Mouse (Mus musculus): ENCODE measurements around the gene Sh2d3c. TPM values are rescaled to one million over a fixed set of nuclear protein-coding genes. Genes with fewer than 3 reads are reported as not detected.

Gene Sh2d3c
- total RNA-seq, 1 experiment: 1.8 TPM

GRCm38 (mm10) chr2:32704021-32704421, 16.8 kb upstream of the Sh2d3c start, which contains the start of gene Fpgs:
TSS of gene Fpgs (minus strand) at chr2:32704145.
- Histone ChIP-seq H3K4me3 (ENCODE audit: insufficient read depth in 1 of 2, low read depth in 1 of 2, low read length in 2 of 2, poor library complexity in 1 of 2, severe bottlenecking in 1 of 2) (no peak within 1 kb of the TSS), H3K36me3 (ENCODE audit: control insufficient read depth, insufficient read depth, low read length, poor library complexity, severe bottlenecking) (peaks cover 47% of the 10 kb centered on the region), H3K9ac (ENCODE audit: insufficient read depth, low read depth, low read length, poor library complexity, severe bottlenecking) (no peak within 1 kb of the TSS; the same call in 1 of the 2 replicates), H3K4me1 (ENCODE audit: control insufficient read depth in 2 of 2, insufficient read depth in 2 of 2, low read length in 2 of 2, poor library complexity in 1 of 2) (peaks cover 4 to 21% of the 10 kb centered on the region in 2 experiments; a peak in 2 of 4 replicates), H3K27ac (ENCODE audit: insufficient read depth, low read depth, low read length, poor library complexity, severe bottlenecking) (peak within 1 kb of the TSS; percentile 37), H3K9me3 (ENCODE audit: control insufficient read depth, insufficient read depth, low read depth, low read length) (no peaks in the 10 kb centered on the region)
- DNase-seq (ENCODE audit: low read depth, low spot score): no peak
- in situ Hi-C loops (cut with MboI; ENCODE audit: low sequenced_read_pairs in 2 of 2, unreplicated experiment in 2 of 2): no loop called here
- no peak for TF ChIP-seq CHD2 (IDR thresholded peaks at IDR 0.05; ENCODE audit: low read depth, low read length)
- no peak for TF ChIP-seq HCFC1 (IDR thresholded peaks at IDR 0.05; ENCODE audit: borderline replicate concordance, insufficient read depth, low read length)
- TF ChIP-seq MAFK (IDR thresholded peaks at IDR 0.05; ENCODE audit: insufficient read depth, low read depth, low read length): no peak
- TF ChIP-seq ZNF384 (IDR thresholded peaks at IDR 0.05; ENCODE audit: low read depth, low read length): no peak
- TF ChIP-seq ZC3H11A (IDR thresholded peaks at IDR 0.05; ENCODE audit: borderline replicate concordance, low read depth, low read length): no peak

- no peak for TF ChIP-seq ZC3H11A (IDR thresholded peaks at IDR 0.05; ENCODE audit: borderline replicate concordance, low read depth, low read length)
- TF ChIP-seq CHD2 (IDR thresholded peaks at IDR 0.05; ENCODE audit: low read depth, low read length): no peak
- no peak for TF ChIP-seq HCFC1 (IDR thresholded peaks at IDR 0.05; ENCODE audit: borderline replicate concordance, insufficient read depth, low read length)
- TF ChIP-seq MAFK (IDR thresholded peaks at IDR 0.05; ENCODE audit: insufficient read depth, low read depth, low read length): no peak
- TF ChIP-seq ZNF384 (IDR thresholded peaks at IDR 0.05; ENCODE audit: low read depth, low read length): no peak
- in situ Hi-C loops (cut with MboI; ENCODE audit: low sequenced_read_pairs in 2 of 2, unreplicated experiment in 2 of 2): no loop called here
- H3K4me1 ChIP-seq (ENCODE audit: control insufficient read depth in 2 of 2, insufficient read depth in 2 of 2, low read length in 2 of 2, poor library complexity in 1 of 2): peaks cover 4 to 23% of the 10 kb centered on the region in 2 experiments; a peak in 2 of 4 replicates
- H3K27ac ChIP-seq (ENCODE audit: insufficient read depth, low read depth, low read length, poor library complexity, severe bottlenecking): no peak overlapping the region
- H3K9ac ChIP-seq (ENCODE audit: insufficient read depth, low read depth, low read length, poor library complexity, severe bottlenecking): no peak overlapping the region
- DNase-seq (ENCODE audit: low read depth, low spot score): no peak
- H3K9me3 ChIP-seq (ENCODE audit: control insufficient read depth, insufficient read depth, low read depth, low read length): no peaks in the 10 kb centered on the region
- peaks cover 57% of the 10 kb centered on the region for H3K36me3 ChIP-seq (ENCODE audit: control insufficient read depth, insufficient read depth, low read length, poor library complexity, severe bottlenecking)
- no peak overlapping the region for H3K4me3 ChIP-seq (ENCODE audit: insufficient read depth in 1 of 2, low read depth in 1 of 2, low read length in 2 of 2, poor library complexity in 1 of 2, severe bottlenecking in 1 of 2)
Observed at GRCm38 (mm10) chr2:32705018-32705417, 15.8 kb upstream of the Sh2d3c start.

GRCm38 (mm10) chr2:32706971-32707370, 13.9 kb upstream of the Sh2d3c start:
- no peak for TF ChIP-seq ZNF384 (IDR thresholded peaks at IDR 0.05; ENCODE audit: low read depth, low read length)
- no peak for TF ChIP-seq MAFK (IDR thresholded peaks at IDR 0.05; ENCODE audit: insufficient read depth, low read depth, low read length)
- TF ChIP-seq HCFC1 (IDR thresholded peaks at IDR 0.05; ENCODE audit: borderline replicate concordance, insufficient read depth, low read length): no peak
- no peak for TF ChIP-seq CHD2 (IDR thresholded peaks at IDR 0.05; ENCODE audit: low read depth, low read length)
- TF ChIP-seq ZC3H11A (IDR thresholded peaks at IDR 0.05; ENCODE audit: borderline replicate concordance, low read depth, low read length): no peak
- in situ Hi-C loops (cut with MboI; ENCODE audit: low sequenced_read_pairs in 2 of 2, unreplicated experiment in 2 of 2): no loop called here
- no peak for DNase-seq (ENCODE audit: low read depth, low spot score)

GRCm38 (mm10) chr2:32708643-32709042, 12.2 kb upstream of the Sh2d3c start:
- TF ChIP-seq ZC3H11A (IDR thresholded peaks at IDR 0.05; ENCODE audit: borderline replicate concordance, low read depth, low read length): no peak
- peak; percentile 77 for TF ChIP-seq ZNF384 (IDR thresholded peaks at IDR 0.05; ENCODE audit: low read depth, low read length)
- TF ChIP-seq CHD2 (IDR thresholded peaks at IDR 0.05; ENCODE audit: low read depth, low read length): no peak
- TF ChIP-seq HCFC1 (IDR thresholded peaks at IDR 0.05; ENCODE audit: borderline replicate concordance, insufficient read depth, low read length): 0 out of 2 replicates have a peak, but pooled peaks have one; percentile 54
- H3K4me1 ChIP-seq (ENCODE audit: control insufficient read depth in 2 of 2, insufficient read depth in 2 of 2, low read length in 2 of 2, poor library complexity in 1 of 2): peaks cover 6 to 11% of the 10 kb centered on the region in 2 experiments
- H3K9ac ChIP-seq (ENCODE audit: insufficient read depth, low read depth, low read length, poor library complexity, severe bottlenecking): no peak overlapping the region
- DNase-seq (ENCODE audit: low read depth, low spot score): peak; percentile 79
- H3K9me3 ChIP-seq (ENCODE audit: control insufficient read depth, insufficient read depth, low read depth, low read length): no peaks in the 10 kb centered on the region
- H3K36me3 ChIP-seq (ENCODE audit: control insufficient read depth, insufficient read depth, low read length, poor library complexity, severe bottlenecking): peaks cover 62% of the 10 kb centered on the region
- in situ Hi-C loops (cut with MboI; ENCODE audit: low sequenced_read_pairs in 2 of 2, unreplicated experiment in 2 of 2): no loop called here
- H3K4me3 ChIP-seq (ENCODE audit: insufficient read depth in 1 of 2, low read depth in 1 of 2, low read length in 2 of 2, poor library complexity in 1 of 2, severe bottlenecking in 1 of 2): no peak overlapping the region
- H3K27ac ChIP-seq (ENCODE audit: insufficient read depth, low read depth, low read length, poor library complexity, severe bottlenecking): no peak overlapping the region

More at GRCm38 (mm10) chr2:32706971-32707370, 13.9 kb upstream of the Sh2d3c start:
- peaks cover 66% of the 10 kb centered on the region for H3K36me3 ChIP-seq (ENCODE audit: control insufficient read depth, insufficient read depth, low read length, poor library complexity, severe bottlenecking)
- no peaks in the 10 kb centered on the region for H3K9me3 ChIP-seq (ENCODE audit: control insufficient read depth, insufficient read depth, low read depth, low read length)
- no peak overlapping the region for H3K9ac ChIP-seq (ENCODE audit: insufficient read depth, low read depth, low read length, poor library complexity, severe bottlenecking)
- peaks cover 8 to 21% of the 10 kb centered on the region in 2 experiments for H3K4me1 ChIP-seq (ENCODE audit: control insufficient read depth in 2 of 2, insufficient read depth in 2 of 2, low read length in 2 of 2, poor library complexity in 1 of 2)
- no peak overlapping the region for H3K4me3 ChIP-seq (ENCODE audit: insufficient read depth in 1 of 2, low read depth in 1 of 2, low read length in 2 of 2, poor library complexity in 1 of 2, severe bottlenecking in 1 of 2)
- no peak overlapping the region for H3K27ac ChIP-seq (ENCODE audit: insufficient read depth, low read depth, low read length, poor library complexity, severe bottlenecking)

Data from ES-E14 (cell line).